Mouse (Mus musculus) embryonic stem cell, embryonic (primary cell): ENCODE results near the gene Cfap73.

Source experiments
- CTCF ChIA-PET, 4 experiments: fragments of 300-600 bp in 2 of 4; fragments of 350-600 bp in 2 of 4; sonication (Branson Sonifier 250); formaldehyde crosslinking; loops; one replicate each; lab custom pipeline; 2022; ENCODE audit warnings: inconsistent platforms in 2 of 4; lab: Charles Lee
- POLR2A ChIA-PET, 4 experiments: fragments of 300-600 bp in 2 of 4; fragments of 350-600 bp in 2 of 4; sonication (Branson Sonifier 250); formaldehyde crosslinking; loops; one replicate each; lab custom pipeline; 2022; ENCODE audit warnings: antibody characterized with exemption in 4 of 4, inconsistent platforms in 1 of 4; lab: Charles Lee

Gene Cfap73

DNA sequence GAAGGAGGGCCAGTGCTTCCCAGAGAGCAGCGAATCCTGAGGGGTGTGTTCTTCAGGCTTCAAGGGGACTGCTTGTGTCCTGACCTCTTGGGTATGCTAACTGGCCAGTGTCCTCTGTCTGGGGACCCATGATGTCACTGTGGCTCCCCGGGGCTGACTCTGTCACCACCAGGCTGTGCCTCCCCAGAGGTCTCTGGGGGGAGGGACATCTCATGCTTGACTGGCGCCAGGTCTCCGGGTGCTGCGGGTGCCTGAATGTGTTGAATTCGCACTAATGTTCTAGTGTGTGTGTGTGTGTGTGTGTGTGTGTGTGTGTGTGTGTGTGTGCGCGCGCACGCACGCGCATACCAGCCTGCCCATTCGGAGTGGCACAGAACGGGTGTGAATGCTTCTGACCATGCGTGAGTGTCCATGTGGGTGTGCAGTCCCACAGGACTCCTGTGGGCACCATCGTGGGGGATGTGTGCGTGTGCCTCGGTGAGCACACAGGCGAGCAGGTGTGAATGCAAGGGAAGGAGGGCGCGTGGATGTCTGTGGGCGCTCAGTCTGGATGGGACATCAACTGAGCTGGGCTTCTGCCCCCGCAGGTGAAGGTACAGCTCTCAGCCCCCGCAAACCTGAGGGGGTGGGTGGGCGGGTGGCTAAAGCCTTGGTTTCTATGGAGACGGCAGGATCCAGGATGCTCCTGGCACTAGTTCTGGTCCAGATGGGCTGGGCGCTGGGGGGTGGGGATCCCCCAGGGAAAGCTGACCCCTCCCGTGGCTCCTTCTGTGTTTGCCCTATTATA, 19.1 kb upstream of the Cfap73 start:
- ChIA-PET CTCF (interaction anchor here in 3 of 4 experiments (0.7 to 6.4 kb wide), 6 partner anchors 7 to 130 kb away, joined by 3 to 100 read pairs (median 4); no protein-coding TSS in a partner anchor), POLR2A (interaction anchor here in 2 of 4 experiments (0.7 to 5.8 kb wide), 7 partner anchors 9 to 57 kb away, joined by 3 to 32 read pairs (median 4); no protein-coding TSS in a partner anchor)

DNA sequence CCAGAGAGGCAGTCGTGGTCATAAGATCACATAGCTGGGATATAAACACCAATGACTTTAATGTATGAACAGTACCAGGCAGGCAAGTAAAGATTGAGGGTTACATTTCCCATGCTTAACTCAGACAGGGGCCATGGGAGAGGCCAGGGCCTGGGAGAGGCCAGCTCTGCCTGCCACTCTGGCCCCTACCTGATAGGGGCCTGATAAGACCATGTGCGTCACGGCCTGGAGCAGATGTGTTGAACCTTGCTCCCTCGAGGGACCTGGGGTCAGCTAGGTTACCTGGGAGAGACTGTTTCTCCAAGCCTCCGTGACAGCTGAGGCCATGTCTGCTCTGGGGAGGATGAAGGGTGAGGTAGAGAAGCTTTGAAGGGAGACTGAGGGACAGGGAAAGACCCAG, 17.2 kb upstream of the Cfap73 start:
- POLR2A ChIA-PET = interaction anchor here in 3 of 4 experiments (0.6 to 5.8 kb wide), 13 partner anchors 11 to 111 kb away, joined by 3 to 32 read pairs (median 3); no protein-coding TSS in a partner anchor
- CTCF ChIA-PET = interaction anchor here in 3 of 4 experiments (0.9 to 6.4 kb wide), 14 partner anchors 11 to 94 kb away, joined by 3 to 100 read pairs (median 4); no protein-coding TSS in a partner anchor

- POLR2A ChIA-PET = interaction anchor here (0.7 to 5.8 kb wide), 16 partner anchors 12 to 131 kb away, joined by 3 to 32 read pairs (median 4); no protein-coding TSS in a partner anchor
- CTCF ChIA-PET = interaction anchor here (0.6 to 6.4 kb wide), 32 partner anchors 9 to 112 kb away, joined by 3 to 100 read pairs (median 4); no protein-coding TSS in a partner anchor
These were observed 15.9 kb upstream of the Cfap73 start for GRCm38 (mm10) chr5:120649938-120650337.

DNA sequence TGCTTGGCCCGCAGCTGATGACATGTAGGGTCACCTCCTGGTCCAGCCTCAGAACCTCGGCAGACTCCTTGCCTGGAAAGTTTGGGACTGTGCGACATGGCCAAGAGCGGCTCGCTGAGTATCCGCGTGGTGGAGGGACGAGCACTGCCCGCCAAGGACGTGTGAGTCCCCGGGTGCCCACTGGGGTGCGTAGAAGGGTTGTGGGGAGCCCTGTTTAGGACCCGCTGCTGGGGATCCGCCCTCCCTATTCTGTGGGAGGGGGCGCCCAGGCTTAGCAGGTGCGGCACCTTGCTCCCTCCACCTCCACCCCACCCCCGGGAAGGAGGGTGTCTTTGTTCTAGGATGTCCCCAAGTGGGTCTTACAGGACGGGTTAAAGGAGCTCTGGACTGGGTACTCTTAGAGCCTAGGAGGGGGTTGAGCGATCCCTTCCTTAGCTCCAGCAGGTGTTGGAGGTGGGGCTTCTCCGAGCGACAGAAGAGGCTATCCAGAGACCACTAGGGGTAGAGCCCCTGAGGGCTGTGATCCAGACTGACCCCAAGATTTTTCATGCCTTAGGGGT, 15.4 kb upstream of the Cfap73 start:
- CTCF ChIA-PET = interaction anchor here (0.6 to 6.4 kb wide), 51 partner anchors 9 to 188 kb away, joined by 3 to 100 read pairs (median 4); partner anchors contain the start of genes Oas1c (in 1 of the 4) and Slc8b1 (in 1 of the 4)
- POLR2A ChIA-PET = interaction anchor here (0.6 to 5.8 kb wide), 20 partner anchors 8 to 737 kb away, joined by 3 to 32 read pairs (median 4); no protein-coding TSS in a partner anchor

DNA sequence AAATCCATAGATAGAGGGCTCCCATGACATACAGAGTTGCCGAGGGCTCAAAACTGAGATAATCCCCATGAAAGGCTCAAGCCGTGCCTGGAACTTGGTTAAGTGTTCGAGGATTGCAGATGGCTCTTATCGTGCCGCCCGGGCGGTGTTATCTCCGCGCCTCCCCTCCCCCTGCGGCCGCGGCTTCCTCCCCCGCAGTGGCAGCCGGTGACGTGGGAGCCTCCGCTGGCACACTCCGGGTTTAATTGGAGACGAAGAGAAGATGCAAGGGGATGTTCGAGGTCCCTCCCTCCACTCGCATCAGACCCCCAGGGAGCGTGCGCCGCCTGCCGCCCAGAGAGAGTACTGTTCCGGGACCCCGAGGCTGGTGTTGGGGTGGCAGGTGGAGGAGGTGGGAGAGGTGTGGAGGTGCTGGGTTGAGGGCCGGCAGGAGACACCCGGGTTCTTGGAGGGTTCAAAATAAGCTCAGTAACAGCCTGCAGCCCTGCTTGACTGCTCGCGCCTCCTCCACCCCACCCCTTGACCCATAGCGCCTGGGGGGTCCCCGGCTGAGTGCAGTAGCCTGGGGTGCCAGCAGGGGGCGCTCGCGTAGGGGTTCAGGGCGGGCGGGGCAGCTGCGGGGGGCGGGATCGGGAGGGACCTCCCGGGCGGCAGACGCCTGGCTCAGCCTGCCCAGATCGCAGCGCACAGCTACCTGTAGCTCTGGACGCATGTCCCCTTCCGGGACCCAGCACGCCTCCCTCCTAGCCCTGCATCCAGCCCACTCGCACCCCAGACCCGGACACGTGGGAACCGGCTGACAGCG, 14.7 kb upstream of the Cfap73 start, which contains the start of gene Rasal1:
Gene Rasal1 (plus strand): TSS at position 244 of the 805 bp plus-strand sequence.
- ChIA-PET CTCF (interaction anchor here (0.5 to 6.4 kb wide), 63 partner anchors 8 to 898 kb away, joined by 3 to 100 read pairs (median 4); partner anchors contain the start of genes Oas1c (in 1 of the 4), Oas2 (in 1 of the 4) and Slc8b1 (in 1 of the 4)), POLR2A (interaction anchor here (0.5 to 5.8 kb wide), 24 partner anchors 9 to 787 kb away, joined by 3 to 32 read pairs (median 4); no protein-coding TSS in a partner anchor)

DNA sequence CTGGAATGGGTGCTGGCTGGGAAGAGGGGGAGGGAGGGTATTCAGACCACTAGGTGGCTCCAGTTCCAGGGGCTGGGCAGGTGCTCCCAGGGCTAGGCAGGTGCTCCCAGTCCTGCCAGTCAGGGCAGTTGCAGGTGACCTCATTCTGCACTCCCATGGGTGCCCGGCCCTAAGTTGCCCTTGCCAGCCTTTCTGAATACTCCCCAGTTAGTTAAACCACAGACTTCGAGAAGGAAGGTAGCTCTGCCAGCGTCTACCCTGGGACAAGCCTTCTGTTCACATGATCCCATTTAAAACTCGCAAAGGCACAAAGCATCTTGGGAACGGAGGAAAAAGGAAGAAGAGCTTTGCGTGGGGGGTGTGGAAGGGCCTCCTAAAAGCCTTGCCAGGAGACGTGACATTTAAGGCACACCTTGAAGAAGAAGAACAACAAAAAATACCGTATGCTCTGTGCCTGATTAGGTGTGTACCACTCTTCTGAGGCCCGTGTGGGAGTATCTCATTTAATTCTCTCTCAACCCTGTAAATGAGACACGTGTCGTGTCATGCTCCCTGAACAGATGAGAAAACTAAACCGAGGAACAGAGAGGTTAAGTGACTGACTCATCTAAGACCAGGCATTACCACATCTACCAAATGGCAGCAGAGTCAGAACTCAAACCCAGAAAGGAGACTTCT, 13.9 kb upstream of the Cfap73 start:
- ChIA-PET CTCF (interaction anchor here (0.6 to 6.4 kb wide), 34 partner anchors 10 to 182 kb away, joined by 3 to 100 read pairs (median 4); partner anchors contain the start of genes Cfap73 (in 1 of the 4), Ddx54 (in 1 of the 4), Oas2 (in 1 of the 4) and Rita1 (in 1 of the 4)), POLR2A (interaction anchor here in 2 of 4 experiments (1.2 to 5.8 kb wide), 5 partner anchors 21 to 28 kb away, joined by 3 to 32 read pairs (median 4); no protein-coding TSS in a partner anchor)

- CTCF ChIA-PET = interaction anchor here (0.6 to 6.4 kb wide), 27 partner anchors 11 to 182 kb away, joined by 3 to 100 read pairs (median 4); partner anchors contain the start of genes Cfap73 (in 1 of the 4), Ddx54 (in 1 of the 4), Oas2 (in 1 of the 4) and Rita1 (in 1 of the 4)
- POLR2A ChIA-PET = interaction anchor here in 2 of 4 experiments (1.2 to 5.8 kb wide), 3 partner anchors 21 to 27 kb away, joined by 3 to 32 read pairs (median 3); no protein-coding TSS in a partner anchor
These were observed 13.3 kb upstream of the Cfap73 start for GRCm38 (mm10) chr5:120647361-120647760.

DNA sequence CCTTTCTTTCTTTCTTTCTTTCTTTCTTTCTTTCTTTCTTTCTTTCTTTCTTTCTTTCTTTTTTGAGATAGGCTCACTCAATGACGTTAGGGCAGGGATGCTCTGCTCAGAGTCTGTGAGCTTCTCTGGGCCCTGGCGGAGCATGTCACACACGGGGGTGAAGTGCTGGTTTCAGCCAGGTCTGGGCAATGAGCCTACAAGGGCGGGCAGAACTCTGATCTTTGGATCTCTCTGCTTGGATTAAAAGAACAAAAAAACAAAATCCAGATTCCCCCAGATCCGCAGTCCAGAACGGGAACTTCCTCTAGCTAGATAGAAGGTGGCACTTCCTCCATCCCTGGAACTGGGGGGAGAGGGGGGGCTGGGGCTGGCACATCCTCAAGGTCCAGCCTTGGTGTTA, 11.8 kb upstream of the Cfap73 start:
- POLR2A ChIA-PET = interaction anchor here in 2 of 4 experiments (0.7 to 1.2 kb wide), 2 partner anchors 15 to 19 kb away, joined by 3 read pairs; no protein-coding TSS in a partner anchor
- CTCF ChIA-PET = interaction anchor here in 3 of 4 experiments (0.5 to 1.6 kb wide), 8 partner anchors 12 to 1487 kb away, joined by 3 to 5 read pairs (median 3); no protein-coding TSS in a partner anchor

GRCm38 (mm10) chr5:120644227-120644626, 10.2 kb upstream of the Cfap73 start:
- ChIA-PET POLR2A (no interaction called here), CTCF (interaction anchor here in 1 of 4 experiments (1.2 kb wide), 1 partner anchor 10 kb away, joined by 3 read pairs; the partner anchor contains the start of gene Cfap73)

DNA sequence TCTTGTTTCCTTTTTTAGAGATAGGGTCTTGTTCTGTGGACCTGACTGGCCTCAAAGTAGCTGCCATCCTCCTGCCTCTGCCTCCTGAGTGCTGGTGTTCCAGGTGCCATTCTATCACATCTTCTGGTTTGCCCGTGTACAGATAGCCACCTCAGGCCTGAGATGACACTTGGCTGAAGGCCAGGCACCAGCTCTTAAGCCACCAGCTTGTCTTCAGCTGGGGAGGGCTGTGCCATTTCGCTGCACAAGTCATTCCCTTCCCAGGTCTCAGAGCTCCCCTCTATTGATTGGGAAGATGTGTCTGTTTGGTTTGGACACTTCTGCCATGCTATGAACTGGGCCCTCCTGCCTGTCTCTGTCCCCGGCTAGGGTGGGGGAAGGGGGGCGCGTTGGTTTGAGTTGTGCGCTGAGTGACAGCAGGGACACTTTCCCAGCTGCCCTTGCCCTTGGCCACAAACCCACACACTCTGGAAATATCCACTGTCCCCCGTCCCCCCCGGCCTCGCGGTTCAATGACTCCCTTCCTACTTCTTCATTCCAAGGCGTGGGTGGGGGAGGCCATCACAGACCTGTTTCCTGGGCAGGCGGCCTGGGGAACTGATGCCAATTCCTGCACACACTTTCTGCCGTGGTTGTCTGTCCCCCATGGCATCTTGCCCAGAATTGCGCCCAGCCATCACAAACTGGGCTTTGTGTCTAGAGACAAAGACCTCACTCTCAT, 9.5 kb upstream of the Cfap73 start:
- ChIA-PET POLR2A (interaction anchor here in 1 of 4 experiments (1.0 kb wide), 1 partner anchor 21 kb away, joined by 3 read pairs; no protein-coding TSS in a partner anchor), CTCF (interaction anchor here in 2 of 4 experiments (0.6 to 1.6 kb wide), 5 partner anchors 9 to 376 kb away, joined by 3 to 7 read pairs (median 4); partner anchors contain the start of genes Cfap73 (in 1 of the 2) and Plbd2 (in 1 of the 2))

DNA sequence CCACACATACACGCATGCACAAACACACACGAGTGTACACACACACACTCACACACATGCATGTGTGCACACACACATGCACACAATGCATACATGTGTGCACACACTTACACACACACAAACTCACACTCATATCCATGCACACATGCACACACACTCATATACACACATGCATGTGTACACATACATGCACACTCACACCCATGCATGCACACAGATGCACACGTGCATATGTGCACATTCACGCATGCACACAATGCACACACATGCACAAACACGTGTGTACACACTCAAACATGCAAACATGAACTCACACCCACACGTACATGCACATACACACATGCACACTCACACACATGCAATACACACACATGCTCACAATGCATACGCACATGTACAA, 6.1 kb upstream of the Cfap73 start:
- ChIA-PET CTCF (interaction anchor here in 2 of 4 experiments (0.7 to 1.2 kb wide), 2 partner anchors 13 to 21 kb away, joined by 3 read pairs; no protein-coding TSS in a partner anchor), POLR2A (interaction anchor here in 2 of 4 experiments (0.6 to 1.6 kb wide), 4 partner anchors 20 to 104 kb away, joined by 3 to 5 read pairs (median 4); no protein-coding TSS in a partner anchor)

DNA sequence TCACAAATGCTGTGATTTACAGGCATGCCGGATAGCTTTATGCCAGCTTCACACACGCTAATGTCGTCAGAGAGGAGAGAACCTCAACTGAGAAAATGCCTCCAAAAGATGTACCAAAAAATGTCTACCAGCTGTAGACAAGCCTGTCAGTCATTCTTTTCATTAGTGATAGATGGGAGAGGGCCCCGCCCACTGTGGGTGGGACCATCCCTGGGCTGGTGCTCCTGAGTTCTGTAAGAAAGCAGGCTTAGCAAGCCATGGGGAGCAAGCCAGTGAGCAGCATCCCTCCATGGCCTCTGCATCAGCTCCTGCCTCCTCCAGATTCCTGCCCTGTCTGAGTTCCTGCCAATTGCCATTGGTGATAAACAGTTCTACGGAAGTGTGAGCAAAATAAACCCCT, 1.6 kb upstream of the Cfap73 start:
- CTCF ChIA-PET = interaction anchor here (0.6 to 9.3 kb wide), 10 partner anchors 12 to 222 kb away, joined by 3 to 93 read pairs (median 4); partner anchors contain the start of gene Rasal1 (in 1 of the 4)

GRCm38 (mm10) chr5:120634860-120635259, 825 bp upstream of the Cfap73 start:
- CTCF ChIA-PET = interaction anchor here (0.5 to 9.3 kb wide), 11 partner anchors 9 to 160 kb away, joined by 3 to 93 read pairs (median 5); partner anchors contain the start of gene Oas1e (in 1 of the 4)
- POLR2A ChIA-PET = interaction anchor here in 3 of 4 experiments (0.6 to 2.5 kb wide), 5 partner anchors 9 to 98 kb away, joined by 3 to 10 read pairs (median 3); partner anchors contain the start of genes Ddx54 (in 1 of the 3) and Rita1 (in 1 of the 3)

More for the DNA sequence above, 1.6 kb upstream of the Cfap73 start:
- POLR2A ChIA-PET = interaction anchor here in 2 of 4 experiments (0.8 to 2.5 kb wide), 5 partner anchors 10 to 125 kb away, joined by 3 to 10 read pairs (median 3); no protein-coding TSS in a partner anchor

DNA sequence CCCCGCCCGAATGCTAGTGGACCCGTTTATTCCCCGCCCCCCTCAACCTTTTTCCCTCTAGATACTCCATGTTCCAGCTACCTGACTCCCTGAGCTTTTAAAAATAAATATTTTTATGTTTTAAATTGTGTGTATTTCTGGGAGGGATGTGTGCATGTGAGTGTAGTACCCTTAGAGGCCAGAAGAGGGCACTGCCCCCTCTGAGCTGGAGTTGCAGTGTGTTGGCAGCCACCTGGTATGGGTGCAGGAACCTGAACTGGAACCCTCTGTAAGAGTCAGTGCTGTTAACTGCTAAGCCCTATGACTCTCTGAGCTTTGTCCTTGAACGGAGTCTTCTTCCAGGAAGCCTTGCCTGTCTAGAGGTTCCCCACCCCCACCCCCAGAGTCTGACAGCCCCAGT, 2.1 kb downstream of the Cfap73 start:
- POLR2A ChIA-PET = interaction anchor here in 2 of 4 experiments (0.7 to 3.0 kb wide), 22 partner anchors 10 to 136 kb away, joined by 3 to 24 read pairs (median 4); no protein-coding TSS in a partner anchor
- CTCF ChIA-PET = interaction anchor here (0.6 to 9.3 kb wide), 32 partner anchors 10 to 1072 kb away, joined by 3 to 93 read pairs (median 4); partner anchors contain the start of gene Rasal1 (in 1 of the 4)

DNA sequence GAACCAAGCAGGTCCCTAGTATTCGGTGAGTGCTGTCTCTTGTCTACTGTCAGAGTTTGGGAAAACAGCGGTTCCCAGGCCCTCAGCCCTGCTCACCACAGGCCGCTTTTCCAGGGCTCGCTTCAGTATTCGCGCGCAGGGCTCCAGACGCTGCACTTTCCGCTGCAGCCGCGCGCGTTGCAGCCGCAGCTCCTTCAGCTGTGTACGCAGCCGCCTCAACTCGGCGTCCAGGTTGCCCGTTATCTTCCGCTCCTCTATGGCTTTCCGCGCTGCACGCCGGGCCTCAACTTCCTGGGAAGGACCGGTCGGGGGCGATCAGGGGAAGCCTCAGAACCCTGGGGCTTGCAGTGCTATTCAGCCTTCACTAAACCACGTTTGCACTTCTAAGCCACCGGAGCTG, 2.9 kb downstream of the Cfap73 start:
- ChIA-PET CTCF (interaction anchor here (0.6 to 9.3 kb wide), 19 partner anchors 9 to 191 kb away, joined by 3 to 93 read pairs (median 4); partner anchors contain the start of gene Rasal1 (in 1 of the 4)), POLR2A (interaction anchor here in 2 of 4 experiments (0.9 to 3.0 kb wide), 17 partner anchors 10 to 137 kb away, joined by 3 to 24 read pairs (median 4); no protein-coding TSS in a partner anchor)
